Mouse (Mus musculus) liver, embryonic 11.5 days (tissue): ENCODE results near the gene Ampd1. TPM values are rescaled to one million over a fixed set of nuclear protein-coding genes. Genes with fewer than 3 reads are reported as not detected.
A peak's percentile ranks its signal among the peaks of the same experiment; 100 is the strongest.
"Not testable (repeated sequence)": the region's sequence is repeated elsewhere in the genome, so short reads cannot be mapped to it uniquely, and the experiment has no call there.

ENCODE experiments used
- ATAC-seq: fragments of 200-750 bp; cut with Nextera tagmentation; replicated peaks from 2 replicates; pipeline ENCODE4 v1.8.0; 2017; ENCODE audit warnings: moderate number of reproducible peaks, mild to moderate bottlenecking, moderate TSS enrichment, moderate library complexity; ENCODE audit not compliant: low FRiP score
- DNase-seq: peaks from one replicate; pipeline ENCODE4 v3.0.0-alpha.2; 2017; ENCODE audit warnings: low spot score
- H3K27ac ChIP-seq: fragments of 300-500 bp; sonication (generic); 2 replicates; pipeline ENCODE4 v1.5.1; 2014; ENCODE audit warnings: mild to moderate bottlenecking, low read depth, low read length, control low read depth
- H3K27me3 ChIP-seq: fragments of 300-500 bp; sonication (generic); replicated peaks from 2 replicates; pipeline ENCODE4 v1.6.1; 2014; ENCODE audit warnings: low read length, mixed read lengths; ENCODE audit not compliant: control insufficient read depth, insufficient read depth
- H3K36me3 ChIP-seq: fragments of 300-500 bp; sonication (generic); 2 replicates; pipeline ENCODE4 v1.6.1; 2014; ENCODE audit warnings: mild to moderate bottlenecking, low read length, moderate library complexity, mixed read lengths; ENCODE audit not compliant: control insufficient read depth, insufficient read depth
- H3K4me1 ChIP-seq: fragments of 300-500 bp; sonication (generic); replicated peaks from 2 replicates; pipeline ENCODE4 v1.6.1; 2014; ENCODE audit warnings: low read length, mixed read lengths; ENCODE audit not compliant: control insufficient read depth, insufficient read depth
- H3K4me2 ChIP-seq: fragments of 300-500 bp; sonication (generic); 2 replicates; pipeline ENCODE4 v1.6.1; 2014; ENCODE audit warnings: mild to moderate bottlenecking, control low read depth, moderate library complexity
- H3K4me3 ChIP-seq: fragments of 300-500 bp; sonication (generic); 2 replicates; pipeline ENCODE4 v1.5.1; 2014; ENCODE audit warnings: low read depth, low read length, control low read depth
- H3K9ac ChIP-seq: fragments of 300-500 bp; sonication (generic); 2 replicates; pipeline ENCODE4 v1.6.1; 2014; ENCODE audit warnings: low read depth, low read length, control low read depth
- H3K9me3 ChIP-seq: fragments of 300-500 bp; sonication (generic); 2 replicates; pipeline ENCODE4 v1.6.1; 2016; ENCODE audit warnings: low read length, inconsistent platforms, mixed read lengths; ENCODE audit not compliant: control insufficient read depth
- WGBS: fragments of 180-500 bp; shearing (Covaris S2); extraction: QIAGEN DNeasy Blood & Tissue Kit; methylation state at CpG from one replicate; pipeline ENCODE4 v1.1.7; 2014; 5-methylcytosine and 5-hydroxymethylcytosine counted together
- polyA plus RNA-seq: library from polyadenylated mRNA; unstranded; fragments of >200 nt; fragmentation: Nextera tagmentation; extraction: Ambion mirVana; gene quantifications from 2 replicates; pipeline ENCODE4 v1.2.1, GENCODE M21; 2014

Gene Ampd1
- polyA plus RNA-seq, 1 experiment from 2014 or later: 0.53 TPM

GRCm38 (mm10) chr3:103136414-103137077 is 62.7 kb downstream of the Ampd1 start:
- Histone ChIP-seq H3K9ac (no peak overlapping the region), H3K27ac (no peak overlapping the region), H3K36me3 (peaks cover 4% of the 10 kb centered on the region; the same call in 1 of the 2 replicates), H3K4me2 (no peak overlapping the region), H3K4me1 (peaks cover 13% of the 10 kb centered on the region), H3K4me3 (no peak overlapping the region), H3K9me3 (no peaks in the 10 kb centered on the region), H3K27me3 (no peaks in the 10 kb centered on the region)
- ATAC-seq (no peak), DNase-seq (no peak)
- 85% methylated on average over 4 of the region's 4 CpGs for WGBS

GRCm38 (mm10) chr3:103139047-103139446 is 65.2 kb downstream of the Ampd1 start:
- Histone ChIP-seq H3K4me2 (peak overlapping the region; percentile 56), H3K27me3 (no peaks in the 10 kb centered on the region), H3K4me3 (no peak overlapping the region), H3K36me3 (no peaks in the 10 kb centered on the region), H3K9me3 (no peaks in the 10 kb centered on the region), H3K27ac (peak overlapping the region; percentile 66; the same call in 1 of the 2 replicates), H3K9ac (no peak overlapping the region), H3K4me1 (peaks cover 11% of the 10 kb centered on the region)
- DNase-seq (no peak), ATAC-seq (peak; percentile 33; the same call in 1 of the 2 replicates)
- 45% methylated on average over 8 of the region's 8 CpGs for WGBS

- not testable (repeated sequence) for DNase-seq
- WGBS: 34% methylated on average over 11 of the region's 11 CpGs
- peak overlapping the region; percentile 59 for H3K9ac ChIP-seq
Observed at GRCm38 (mm10) chr3:103140095-103140838, 66.5 kb downstream of the Ampd1 start.

GRCm38 (mm10) chr3:103141287-103141686 is 67.5 kb downstream of the Ampd1 start:
- no peak for DNase-seq
- H3K4me1 ChIP-seq: peaks cover 11% of the 10 kb centered on the region
- WGBS: 87% methylated on average over 11 of the region's 11 CpGs
- H3K36me3 ChIP-seq: no peaks in the 10 kb centered on the region
- H3K9me3 ChIP-seq: no peaks in the 10 kb centered on the region
- no peak overlapping the region for H3K4me2 ChIP-seq
- H3K27me3 ChIP-seq: no peaks in the 10 kb centered on the region
- no peak overlapping the region for H3K9ac ChIP-seq
- H3K27ac ChIP-seq: no peak overlapping the region
- 0 out of 2 replicates have a peak, but pooled peaks have one; percentile 26 for ATAC-seq
- no peak overlapping the region for H3K4me3 ChIP-seq

More at GRCm38 (mm10) chr3:103140095-103140838, 66.5 kb downstream of the Ampd1 start:
- H3K9me3 ChIP-seq, H3K27me3 ChIP-seq, H3K36me3 ChIP-seq: not testable (repeated sequence)
- Histone ChIP-seq H3K4me2 (peak overlapping the region; percentile 56), H3K4me1 (peaks cover 11% of the 10 kb centered on the region), H3K27ac (peak overlapping the region; percentile 66), H3K4me3 (peak overlapping the region; percentile 32; the same call in 1 of the 2 replicates)
- ATAC-seq: peak; percentile 92

- 84% methylated on average over 10 of the region's 10 CpGs for WGBS
- no peak overlapping the region for H3K4me2 ChIP-seq
- H3K4me3 ChIP-seq: no peak overlapping the region
- ATAC-seq (no peak), DNase-seq (no peak)
- no peak overlapping the region for H3K9ac ChIP-seq
- H3K4me1 ChIP-seq: peaks cover 11% of the 10 kb centered on the region
- no peaks in the 10 kb centered on the region for H3K9me3 ChIP-seq
- no peak overlapping the region for H3K27ac ChIP-seq
- H3K27me3 ChIP-seq: no peaks in the 10 kb centered on the region
- H3K36me3 ChIP-seq: no peaks in the 10 kb centered on the region
Observed at GRCm38 (mm10) chr3:103142366-103142765, 68.6 kb downstream of the Ampd1 start.

GRCm38 (mm10) chr3:103145336-103145735 is 71.5 kb downstream of the Ampd1 start:
- no peaks in the 10 kb centered on the region for H3K36me3 ChIP-seq
- 89% methylated on average over 2 of the region's 2 CpGs for WGBS

GRCm38 (mm10) chr3:103145791-103146190 is 72.0 kb downstream of the Ampd1 start:
- DNase-seq (no peak), ATAC-seq (no peak)
- H3K36me3 ChIP-seq: no peaks in the 10 kb centered on the region
- H3K9ac ChIP-seq: no peak overlapping the region
- H3K9me3 ChIP-seq: no peaks in the 10 kb centered on the region
- WGBS: 81% methylated on average over 4 of the region's 4 CpGs
- no peaks in the 10 kb centered on the region; the same call in none of the 2 replicates for H3K4me1 ChIP-seq
- no peaks in the 10 kb centered on the region for H3K27me3 ChIP-seq
- H3K4me2 ChIP-seq: no peak overlapping the region
- H3K4me3 ChIP-seq: no peak overlapping the region
- no peak overlapping the region for H3K27ac ChIP-seq

More at GRCm38 (mm10) chr3:103145336-103145735, 71.5 kb downstream of the Ampd1 start:
- H3K9ac ChIP-seq: no peak overlapping the region
- DNase-seq (no peak), ATAC-seq (no peak)
- no peaks in the 10 kb centered on the region for H3K9me3 ChIP-seq
- no peak overlapping the region for H3K4me2 ChIP-seq
- H3K27ac ChIP-seq: no peak overlapping the region
- no peak overlapping the region for H3K4me3 ChIP-seq
- no peaks in the 10 kb centered on the region for H3K27me3 ChIP-seq
- no peaks in the 10 kb centered on the region; the same call in none of the 2 replicates for H3K4me1 ChIP-seq

- ATAC-seq (no peak), DNase-seq (no peak)
- Histone ChIP-seq H3K4me2 (no peak overlapping the region), H3K27me3 (no peaks in the 10 kb centered on the region), H3K9me3 (no peaks in the 10 kb centered on the region), H3K9ac (no peak overlapping the region), H3K4me3 (no peak overlapping the region), H3K4me1 (no peaks in the 10 kb centered on the region), H3K27ac (no peak overlapping the region), H3K36me3 (no peaks in the 10 kb centered on the region)
- 78% methylated on average over 23 of the region's 23 CpGs for WGBS
Observed at GRCm38 (mm10) chr3:103146330-103147166, 72.7 kb downstream of the Ampd1 start.
